Mouse (Mus musculus): ENCODE measurements around the gene Espl1. TPM values are rescaled to one million over a fixed set of nuclear protein-coding genes. Genes with fewer than 3 reads are reported as not detected.
A peak's percentile ranks its signal among the peaks of the same experiment; 100 is the strongest.

Gene Espl1
- total and polyA plus RNA-seq, 3 experiments, result 1.0 to 1.6 (median 1.4) TPM

GRCm38 (mm10) chr15:102265548-102265947, 30.5 kb upstream of the Espl1 start:
- no peaks in the 10 kb centered on the region for H3K4me1 ChIP-seq (ENCODE audit: control insufficient read depth, insufficient read depth, low read length)
- no peak overlapping the region for H3K4me3 ChIP-seq
- H3K27me3 ChIP-seq (ENCODE audit: control insufficient read depth, insufficient read depth, low read length), result peaks cover under 1% of the 10 kb centered on the region; the same call in 1 of the 2 replicates
- no peak for TF ChIP-seq EP300 (IDR thresholded peaks at IDR 0.05; ENCODE audit: insufficient read depth, low read depth, low read length)
- TF ChIP-seq CTCF (IDR thresholded peaks at IDR 0.05), result peak; percentile 46
- H3K79me2 ChIP-seq (replicated peaks; ENCODE audit: control insufficient read depth, insufficient read depth, low read length), result no peaks in the 10 kb centered on the region
- 90% methylated on average over 5 of the region's 5 CpGs for WGBS
- no peaks in the 10 kb centered on the region for H3K36me3 ChIP-seq (ENCODE audit: control insufficient read depth, insufficient read depth, low read length)
- H3K27ac ChIP-seq, result no peak overlapping the region
- DNase-seq, result no peak
- no peak overlapping the region for H3K9ac ChIP-seq (ENCODE audit: low read depth, low read length)
- intact Hi-C loops (cut with DNase I), result no loop called here

GRCm38 (mm10) chr15:102270274-102270960, 25.6 kb upstream of the Espl1 start, which contains the start of gene Gm9918:
Gm9918 (plus strand) TSS chr15:102270563.
- Histone ChIP-seq H3K79me2 (replicated peaks; ENCODE audit: control insufficient read depth, insufficient read depth, low read length) (no peaks in the 10 kb centered on the region), H3K4me3 (no peak within 1 kb of the TSS), H3K27me3 (ENCODE audit: control insufficient read depth, insufficient read depth, low read length) (peaks cover 2% of the 10 kb centered on the region; the same call in 1 of the 2 replicates), H3K27ac (no peak within 1 kb of the TSS), H3K9ac (ENCODE audit: low read depth, low read length) (no peak within 1 kb of the TSS), H3K4me1 (ENCODE audit: control insufficient read depth, insufficient read depth, low read length) (no peaks in the 10 kb centered on the region), H3K36me3 (ENCODE audit: control insufficient read depth, insufficient read depth, low read length) (no peaks in the 10 kb centered on the region)
- intact Hi-C loops (cut with DNase I), result no loop called here
- no peak for DNase-seq
- WGBS, result 38% methylated on average over 21 of the region's 21 CpGs
- no peak for TF ChIP-seq EP300 (IDR thresholded peaks at IDR 0.05; ENCODE audit: insufficient read depth, low read depth, low read length)
- no peak for TF ChIP-seq POLR2A (IDR thresholded peaks at IDR 0.05; ENCODE audit: insufficient read depth, low read depth, low read length)
- TF ChIP-seq CTCF (IDR thresholded peaks at IDR 0.05), result no peak

- Histone ChIP-seq H3K4me1 (ENCODE audit: control insufficient read depth, insufficient read depth, low read length) (no peaks in the 10 kb centered on the region), H3K4me3 (no peak overlapping the region), H3K36me3 (ENCODE audit: control insufficient read depth, insufficient read depth, low read length) (no peaks in the 10 kb centered on the region), H3K27me3 (ENCODE audit: control insufficient read depth, insufficient read depth, low read length) (peaks cover 2% of the 10 kb centered on the region; the same call in 1 of the 2 replicates), H3K27ac (no peak overlapping the region), H3K79me2 (replicated peaks; ENCODE audit: control insufficient read depth, insufficient read depth, low read length) (no peaks in the 10 kb centered on the region), H3K9ac (ENCODE audit: low read depth, low read length) (no peak overlapping the region)
- DNase-seq, result no peak
- TF ChIP-seq CTCF (IDR thresholded peaks at IDR 0.05), result no peak
- TF ChIP-seq POLR2A (IDR thresholded peaks at IDR 0.05; ENCODE audit: insufficient read depth, low read depth, low read length), result no peak
- no peak for TF ChIP-seq EP300 (IDR thresholded peaks at IDR 0.05; ENCODE audit: insufficient read depth, low read depth, low read length)
- WGBS, result 29% methylated on average over 3 of the region's 3 CpGs
- intact Hi-C loops (cut with DNase I), result no loop called here
Observed at GRCm38 (mm10) chr15:102271441-102271840, 24.6 kb upstream of the Espl1 start.

- no peak for DNase-seq
- intact Hi-C loops (cut with DNase I), result no loop called here
- Histone ChIP-seq H3K9ac (ENCODE audit: low read depth, low read length) (no peak overlapping the region), H3K4me1 (ENCODE audit: control insufficient read depth, insufficient read depth, low read length) (0 out of 2 replicates have a peak, but pooled peaks cover 1% of the 10 kb centered on the region), H3K27ac (no peak overlapping the region), H3K79me2 (replicated peaks; ENCODE audit: control insufficient read depth, insufficient read depth, low read length) (no peaks in the 10 kb centered on the region), H3K4me3 (no peak overlapping the region), H3K36me3 (ENCODE audit: control insufficient read depth, insufficient read depth, low read length) (no peaks in the 10 kb centered on the region), H3K27me3 (ENCODE audit: control insufficient read depth, insufficient read depth, low read length) (peaks cover 2% of the 10 kb centered on the region; the same call in 1 of the 2 replicates)
- TF ChIP-seq CTCF (IDR thresholded peaks at IDR 0.05) (peak; percentile 45), POLR2A (IDR thresholded peaks at IDR 0.05; ENCODE audit: insufficient read depth, low read depth, low read length) (no peak), EP300 (IDR thresholded peaks at IDR 0.05; ENCODE audit: insufficient read depth, low read depth, low read length) (no peak)
- WGBS, result 69% methylated on average over 6 of the region's 6 CpGs
Observed at GRCm38 (mm10) chr15:102273982-102274716, 21.9 kb upstream of the Espl1 start.

- intact Hi-C loops (cut with DNase I), result loop anchor here (1.0 to 2.0 kb wide), 2 partner anchors 30 to 39 kb away; no protein-coding TSS in a partner anchor
- peaks cover 2% of the 10 kb centered on the region; the same call in 1 of the 2 replicates for H3K79me2 ChIP-seq (replicated peaks; ENCODE audit: control insufficient read depth, insufficient read depth, low read length)
- H3K9ac ChIP-seq (ENCODE audit: low read depth, low read length), result peak overlapping the region; percentile 55
- peak overlapping the region; percentile 91 for H3K4me3 ChIP-seq
- DNase-seq, result no peak
- H3K4me1 ChIP-seq (ENCODE audit: control insufficient read depth, insufficient read depth, low read length), result peaks cover 8% of the 10 kb centered on the region; the same call in 1 of the 2 replicates
- WGBS, result 36% methylated on average over 7 of the region's 7 CpGs
- TF ChIP-seq CTCF (IDR thresholded peaks at IDR 0.05), result no peak
- no peak for TF ChIP-seq EP300 (IDR thresholded peaks at IDR 0.05; ENCODE audit: insufficient read depth, low read depth, low read length)
- H3K27me3 ChIP-seq (ENCODE audit: control insufficient read depth, insufficient read depth, low read length), result no peaks in the 10 kb centered on the region
- peak overlapping the region; percentile 95 for H3K27ac ChIP-seq
- H3K36me3 ChIP-seq (ENCODE audit: control insufficient read depth, insufficient read depth, low read length), result no peaks in the 10 kb centered on the region
Observed at GRCm38 (mm10) chr15:102278726-102279091, 17.4 kb upstream of the Espl1 start.

Data from heart, adult 2 months (tissue).